Mouse (Mus musculus) intestine, embryonic 14.5 days (tissue): ENCODE results near the gene Sdc1. TPM values are rescaled to one million over a fixed set of nuclear protein-coding genes. Genes with fewer than 3 reads are reported as not detected.

ENCODE experiments used
- ATAC-seq: fragments of 200-750 bp; cut with Nextera tagmentation; replicated peaks from 2 replicates; pipeline ENCODE4 v1.8.0; 2017; ENCODE audit warnings: low read depth, moderate number of reproducible peaks, moderate TSS enrichment, moderate library complexity; ENCODE audit not compliant: low FRiP score, low TSS enrichment
- DNase-seq: peaks from one replicate; pipeline ENCODE4 v3.0.0-alpha.2; 2018; ENCODE audit warnings: low spot score
- H3K27ac ChIP-seq: fragments of 300-500 bp; sonication (generic); 2 replicates; pipeline ENCODE4 v1.5.1; 2014; ENCODE audit warnings: low read depth, mild to moderate bottlenecking, control low read depth
- H3K27me3 ChIP-seq: fragments of 300-500 bp; sonication (generic); replicated peaks from 2 replicates; pipeline ENCODE4 v1.6.1; 2014; ENCODE audit warnings: low read length, control low read depth; ENCODE audit not compliant: control insufficient read depth, insufficient read depth
- H3K36me3 ChIP-seq: fragments of 300-500 bp; sonication (generic); 2 replicates; pipeline ENCODE4 v1.6.1; 2014; ENCODE audit warnings: low read length, control low read depth; ENCODE audit not compliant: control insufficient read depth, insufficient read depth
- H3K4me1 ChIP-seq: fragments of 300-500 bp; sonication (generic); replicated peaks from 2 replicates; pipeline ENCODE4 v1.6.1; 2014; ENCODE audit warnings: low read length, control low read depth, mixed read lengths; ENCODE audit not compliant: control insufficient read depth, insufficient read depth
- H3K4me2 ChIP-seq: fragments of 300-500 bp; sonication (generic); 2 replicates; pipeline ENCODE4 v1.6.1; 2014; ENCODE audit warnings: low read length
- H3K4me3 ChIP-seq: fragments of 300-500 bp; sonication (generic); 2 replicates; pipeline ENCODE4 v1.5.1; 2014; ENCODE audit warnings: low read depth, low read length, control low read depth, mixed read lengths
- H3K9ac ChIP-seq: fragments of 300-500 bp; sonication (generic); 2 replicates; pipeline ENCODE4 v1.6.1; 2014; ENCODE audit warnings: mild to moderate bottlenecking, low read length
- H3K9me3 ChIP-seq: fragments of 300-500 bp; sonication (generic); 2 replicates; pipeline ENCODE4 v1.6.1; 2016; ENCODE audit warnings: low read length, control low read depth; ENCODE audit not compliant: control insufficient read depth
- WGBS: fragments of 180-500 bp; shearing (Covaris S2); extraction: QIAGEN DNeasy Blood & Tissue Kit; methylation state at CpG from one replicate; pipeline ENCODE4 v1.1.7; 2014; 5-methylcytosine and 5-hydroxymethylcytosine counted together
- polyA plus RNA-seq: library from polyadenylated mRNA; unstranded; fragments of >200 nt; fragmentation: Nextera tagmentation; extraction: Ambion mirVana; gene quantifications from 2 replicates; pipeline ENCODE4 v1.2.1, GENCODE M21; 2014

Gene Sdc1
- 93.8 and 96.9 TPM in 2 replicates for polyA plus RNA-seq

DNA sequence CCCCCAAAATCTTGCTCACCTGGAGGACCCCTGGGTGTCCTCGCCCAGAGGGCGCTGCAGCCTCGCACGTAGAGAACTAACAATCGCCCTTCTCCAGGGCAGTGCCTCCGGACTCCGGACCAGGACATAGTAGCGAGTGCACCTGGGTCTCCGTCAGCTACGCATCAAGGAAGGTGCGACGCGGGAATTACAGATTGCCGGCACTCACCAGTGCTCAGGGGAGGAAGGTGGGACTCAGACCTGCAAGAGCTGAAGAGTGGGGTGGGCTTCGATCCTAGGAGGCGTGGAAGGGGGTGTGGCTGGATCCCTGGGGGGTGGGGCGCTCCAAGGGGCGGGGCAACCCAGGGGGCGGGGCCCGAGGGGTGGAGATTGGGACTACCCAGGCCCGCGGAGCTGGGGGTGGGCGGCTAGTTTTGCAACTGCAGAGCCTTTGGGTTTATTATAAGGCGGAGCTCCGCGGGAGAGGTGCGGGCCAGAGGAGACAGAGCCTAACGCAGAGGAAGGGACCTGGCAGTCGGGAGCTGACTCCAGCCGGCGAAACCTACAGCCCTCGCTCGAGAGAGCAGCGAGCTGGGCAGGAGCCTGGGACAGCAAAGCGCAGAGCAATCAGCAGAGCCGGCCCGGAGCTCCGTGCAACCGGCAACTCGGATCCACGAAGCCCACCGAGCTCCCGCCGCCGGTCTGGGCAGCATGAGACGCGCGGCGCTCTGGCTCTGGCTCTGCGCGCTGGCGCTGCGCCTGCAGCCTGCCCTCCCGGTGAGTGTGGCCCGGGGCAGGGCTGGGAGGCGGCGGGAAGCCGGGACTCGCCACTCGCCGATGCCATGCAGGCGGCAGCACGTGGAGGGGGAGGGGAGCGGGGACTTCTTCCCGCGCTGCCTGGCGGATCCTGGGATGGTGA is at the start of gene Sdc1:
Gene Sdc1, plus strand, starts transcription at position 378 of the 898 bp plus-strand sequence.
- no peaks in the 10 kb centered on the region for H3K36me3 ChIP-seq
- WGBS = under 1% methylated on average over 67 of the region's 67 CpGs
- peaks cover 13% of the 10 kb centered on the region for H3K4me1 ChIP-seq
- H3K9ac ChIP-seq = peak within 1 kb of the TSS; percentile 91
- peak; percentile 99 for DNase-seq
- no peaks in the 10 kb centered on the region for H3K9me3 ChIP-seq
- H3K4me2 ChIP-seq = peak within 1 kb of the TSS; percentile 55
- peak within 1 kb of the TSS; percentile 95 for H3K4me3 ChIP-seq
- H3K27ac ChIP-seq = peak within 1 kb of the TSS; percentile 87
- ATAC-seq = peak; percentile 93
- no peaks in the 10 kb centered on the region for H3K27me3 ChIP-seq

DNA sequence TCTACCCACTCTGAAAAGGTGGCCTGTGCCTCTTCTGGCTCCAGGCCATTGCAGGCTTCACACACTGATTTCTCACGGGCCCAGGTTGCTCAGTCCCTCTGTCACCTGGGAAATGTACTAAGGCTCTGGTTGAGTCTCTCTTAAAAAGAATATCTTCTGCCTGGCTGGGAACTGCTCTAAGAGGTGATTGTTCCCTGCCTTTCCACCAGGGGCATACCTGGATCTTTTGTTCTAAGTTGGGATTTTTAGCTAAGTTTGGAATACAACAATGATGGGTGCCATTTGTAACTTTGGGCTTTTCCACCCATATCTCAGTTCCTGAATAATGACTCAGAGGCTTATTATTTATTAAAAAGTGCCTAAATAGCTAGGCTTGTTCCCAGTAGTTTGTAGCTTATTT is 44.2 kb upstream of the Sdc1 start:
- Histone ChIP-seq H3K4me3 (no peak overlapping the region), H3K9ac (no peak overlapping the region), H3K9me3 (no peaks in the 10 kb centered on the region), H3K27ac (no peak overlapping the region), H3K4me1 (no peaks in the 10 kb centered on the region), H3K27me3 (no peaks in the 10 kb centered on the region), H3K4me2 (no peak overlapping the region), H3K36me3 (peaks cover 79% of the 10 kb centered on the region)
- ATAC-seq (no peak), DNase-seq (no peak)
- WGBS = 63% methylated on average over 1 of the region's 1 CpGs

DNA sequence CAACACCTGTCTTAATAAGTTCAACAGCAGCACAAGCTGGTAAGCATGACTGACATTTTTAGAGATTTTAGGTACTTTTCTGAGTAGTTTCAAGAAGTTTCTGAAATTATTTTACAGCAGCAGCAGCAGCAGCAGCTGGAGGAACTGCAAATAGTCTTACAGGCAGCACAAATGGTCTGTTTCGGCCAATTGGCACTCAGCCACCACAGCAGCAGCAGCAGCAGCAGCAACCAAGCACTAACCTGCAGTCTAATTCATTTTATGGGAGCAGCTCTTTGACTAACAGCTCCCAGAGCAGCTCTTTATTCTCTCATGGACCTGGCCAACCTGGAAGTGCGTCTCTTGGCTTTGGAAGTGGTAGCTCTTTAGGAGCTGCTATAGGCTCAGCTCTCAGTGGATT is 42.4 kb upstream of the Sdc1 start:
- Histone ChIP-seq H3K9ac (no peak overlapping the region), H3K36me3 (peaks cover 78% of the 10 kb centered on the region), H3K4me2 (no peak overlapping the region), H3K27me3 (no peaks in the 10 kb centered on the region), H3K4me3 (no peak overlapping the region), H3K4me1 (no peaks in the 10 kb centered on the region), H3K27ac (no peak overlapping the region), H3K9me3 (no peaks in the 10 kb centered on the region)
- WGBS = 84% methylated on average over 2 of the region's 2 CpGs
- DNase-seq (no peak), ATAC-seq (no peak)

DNA sequence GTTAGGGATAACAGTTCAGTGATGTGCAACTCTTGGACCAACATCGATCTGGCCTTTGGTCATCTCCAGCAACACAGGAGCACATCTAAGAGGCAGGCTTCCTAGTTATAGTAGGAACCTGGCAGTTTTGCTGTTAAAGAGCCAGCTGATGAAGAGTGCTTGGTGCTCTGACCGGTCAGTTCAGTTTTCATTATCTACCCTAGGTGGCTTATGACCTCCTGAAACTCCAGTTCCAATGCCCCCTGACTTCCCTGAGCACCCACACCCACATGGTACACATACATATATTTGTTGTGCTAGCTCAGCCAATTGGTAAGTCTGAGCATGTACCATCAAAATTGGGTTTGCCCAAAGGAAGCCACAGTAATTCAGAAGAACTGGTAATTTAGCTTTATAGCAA is 17.5 kb upstream of the Sdc1 start:
- 88% methylated on average over 2 of the region's 2 CpGs for WGBS
- Histone ChIP-seq H3K9ac (no peak overlapping the region), H3K27ac (no peak overlapping the region), H3K4me2 (no peak overlapping the region), H3K27me3 (no peaks in the 10 kb centered on the region), H3K36me3 (peaks cover 61% of the 10 kb centered on the region), H3K9me3 (peaks cover 5% of the 10 kb centered on the region; the same call in 1 of the 2 replicates), H3K4me3 (no peak overlapping the region), H3K4me1 (no peaks in the 10 kb centered on the region)
- peak; percentile 44 for DNase-seq
- ATAC-seq = no peak

DNA sequence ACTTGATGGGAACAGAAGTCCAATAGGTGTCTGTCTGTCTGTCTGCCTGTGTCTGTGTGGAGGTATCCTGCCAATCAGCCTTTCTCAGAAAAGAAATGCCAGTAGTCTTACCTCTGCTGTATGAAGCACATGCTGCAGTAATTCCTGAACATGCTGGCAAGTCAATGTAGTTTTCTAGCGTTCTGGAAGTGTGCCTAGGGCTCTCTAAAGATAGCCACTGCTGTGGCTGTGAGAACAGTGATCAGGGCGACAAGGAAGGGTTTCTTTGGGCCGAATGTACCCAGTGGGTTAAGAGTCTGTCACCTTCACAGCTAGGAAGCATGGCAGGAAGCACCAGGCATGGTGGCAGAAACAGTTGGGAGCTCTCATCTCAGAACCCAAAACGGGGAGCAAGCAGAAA is 17.0 kb upstream of the Sdc1 start:
- H3K4me3 ChIP-seq = no peak overlapping the region
- peaks cover 56% of the 10 kb centered on the region for H3K36me3 ChIP-seq
- H3K27me3 ChIP-seq = no peaks in the 10 kb centered on the region
- no peak for ATAC-seq
- no peak overlapping the region for H3K27ac ChIP-seq
- no peak overlapping the region for H3K4me2 ChIP-seq
- WGBS = 80% methylated on average over 4 of the region's 4 CpGs
- H3K4me1 ChIP-seq = no peaks in the 10 kb centered on the region
- H3K9me3 ChIP-seq = peaks cover 5% of the 10 kb centered on the region; the same call in 1 of the 2 replicates
- H3K9ac ChIP-seq = no peak overlapping the region
- peak; percentile 51 for DNase-seq

DNA sequence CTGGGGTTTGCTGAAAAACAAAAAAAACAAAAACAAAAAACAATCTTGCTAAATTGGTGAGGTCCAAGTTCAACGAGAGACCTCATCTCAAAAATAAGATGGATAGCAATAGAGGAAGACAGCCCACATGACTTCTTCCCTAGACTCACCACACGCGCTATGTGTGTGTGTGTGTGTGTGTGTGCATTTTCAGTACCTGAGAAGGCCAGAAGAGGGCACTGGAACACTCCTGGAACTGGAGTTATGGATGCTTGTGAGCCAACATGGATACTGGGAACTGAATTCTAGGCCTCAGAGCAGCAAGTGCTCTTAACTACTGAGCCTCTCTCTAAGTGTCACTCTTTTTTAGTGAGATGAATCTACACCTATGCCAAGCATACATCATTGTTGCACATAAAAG is 13.1 kb upstream of the Sdc1 start:
- H3K36me3 ChIP-seq = peaks cover 27% of the 10 kb centered on the region
- H3K27me3 ChIP-seq = no peaks in the 10 kb centered on the region
- H3K9me3 ChIP-seq = peaks cover 5% of the 10 kb centered on the region; the same call in 1 of the 2 replicates
- ATAC-seq (no peak), DNase-seq (peak; percentile 48)
- H3K4me1 ChIP-seq = no peaks in the 10 kb centered on the region
- H3K4me3 ChIP-seq = no peak overlapping the region
- H3K27ac ChIP-seq = no peak overlapping the region
- no peak overlapping the region for H3K4me2 ChIP-seq
- H3K9ac ChIP-seq = no peak overlapping the region
- 93% methylated on average over 3 of the region's 3 CpGs for WGBS

DNA sequence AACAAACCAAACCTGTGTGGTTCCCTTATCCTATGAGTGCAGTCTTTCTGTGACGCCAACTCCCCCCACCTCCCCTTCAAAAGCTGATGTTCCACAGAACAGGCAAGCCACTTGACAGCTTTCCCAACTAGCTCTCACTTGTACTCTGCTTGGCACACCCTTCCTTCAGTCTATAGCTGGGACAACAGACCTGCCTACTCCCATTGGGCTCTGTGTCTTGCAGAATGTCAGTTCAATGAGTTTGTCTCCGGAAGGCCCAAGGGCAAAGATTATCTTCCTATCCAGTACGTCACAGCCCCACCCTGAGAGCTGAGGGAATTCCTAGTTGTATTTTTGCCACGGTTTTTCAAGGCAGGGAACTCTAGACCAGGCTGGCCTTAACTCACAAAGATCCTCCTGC is 12.0 kb upstream of the Sdc1 start:
- H3K9ac ChIP-seq = no peak overlapping the region
- H3K4me1 ChIP-seq = no peaks in the 10 kb centered on the region
- 67% methylated on average over 4 of the region's 4 CpGs for WGBS
- peak; percentile 46 for DNase-seq
- H3K9me3 ChIP-seq = peaks cover 5% of the 10 kb centered on the region; the same call in 1 of the 2 replicates
- no peak overlapping the region for H3K27ac ChIP-seq
- H3K4me3 ChIP-seq = no peak overlapping the region
- H3K36me3 ChIP-seq = peaks cover 17% of the 10 kb centered on the region; the same call in 1 of the 2 replicates
- H3K4me2 ChIP-seq = no peak overlapping the region
- no peaks in the 10 kb centered on the region for H3K27me3 ChIP-seq
- ATAC-seq = 0 out of 2 replicates have a peak, but pooled peaks have one; percentile 13

DNA sequence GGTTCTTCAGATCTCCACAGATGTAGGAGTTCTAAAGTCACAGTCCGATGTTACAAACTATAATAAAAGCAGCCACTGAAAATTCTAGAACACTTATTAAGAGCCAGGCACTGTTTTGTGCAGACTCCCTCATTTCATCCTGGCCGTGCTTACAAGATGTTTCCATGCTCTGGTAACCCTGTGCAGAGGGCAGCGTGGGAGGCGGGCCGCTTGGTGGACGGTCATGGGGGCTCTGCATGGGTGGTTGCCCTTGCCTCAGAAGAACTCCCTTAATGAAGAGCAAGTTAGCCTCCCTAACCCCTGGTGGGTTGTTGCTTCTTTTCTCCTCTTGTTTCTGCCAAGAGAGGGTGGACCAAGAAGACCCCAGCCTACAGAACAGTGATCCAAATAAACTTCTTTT is 11.3 kb upstream of the Sdc1 start:
- peaks cover 5% of the 10 kb centered on the region; the same call in 1 of the 2 replicates for H3K9me3 ChIP-seq
- H3K27me3 ChIP-seq = no peaks in the 10 kb centered on the region
- WGBS = 90% methylated on average over 6 of the region's 6 CpGs
- DNase-seq = peak; percentile 46
- no peak for ATAC-seq
- peaks cover 11% of the 10 kb centered on the region; the same call in 1 of the 2 replicates for H3K36me3 ChIP-seq
- H3K4me2 ChIP-seq = no peak overlapping the region
- no peak overlapping the region for H3K27ac ChIP-seq
- H3K4me1 ChIP-seq = no peaks in the 10 kb centered on the region
- no peak overlapping the region for H3K4me3 ChIP-seq
- H3K9ac ChIP-seq = no peak overlapping the region
